Mouse (Mus musculus): ENCODE measurements around the gene P2rx4. TPM values are rescaled to one million over a fixed set of nuclear protein-coding genes. Genes with fewer than 3 reads are reported as not detected.
A peak's percentile ranks its signal among the peaks of the same experiment; 100 is the strongest.

Gene P2rx4
- total and polyA plus RNA-seq, 2 experiments = 43.2 to 59.5 TPM

DNA sequence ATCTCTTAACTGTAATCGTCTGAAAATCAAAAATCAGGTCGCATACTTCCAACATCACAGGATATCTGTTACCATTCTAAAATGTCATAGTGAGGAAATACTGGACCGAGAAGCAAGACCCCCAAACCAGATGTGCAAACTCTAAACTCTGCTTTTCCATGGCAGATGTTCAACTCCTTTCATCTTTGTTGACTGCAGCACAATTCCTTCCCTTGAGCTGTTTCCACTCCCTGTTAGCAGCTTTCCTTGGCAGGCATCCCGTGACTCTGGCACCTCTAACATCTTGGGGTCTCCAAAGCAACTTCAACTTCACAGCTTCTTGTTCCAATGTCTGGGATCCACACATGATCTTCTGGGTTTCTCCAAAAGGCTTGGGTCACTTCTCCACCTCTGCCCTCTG is 20.0 kb upstream of the P2rx4 start:
- H3K4me3 ChIP-seq (ENCODE audit: insufficient read depth, low read depth, low read length) = no peak overlapping the region
- H3K27ac ChIP-seq (replicated peaks; ENCODE audit: insufficient read depth, low read depth, low read length) = no peak overlapping the region
- H3K36me3 ChIP-seq (ENCODE audit: control insufficient read depth, insufficient read depth, low read length) = no peaks in the 10 kb centered on the region
- peaks cover 4% of the 10 kb centered on the region; the same call in 1 of the 2 replicates for H3K4me1 ChIP-seq (ENCODE audit: control insufficient read depth, insufficient read depth, low read length)
- no peaks in the 10 kb centered on the region for H3K27me3 ChIP-seq (ENCODE audit: control insufficient read depth, insufficient read depth, low read length)
- 67% methylated on average over 4 of the region's 4 CpGs for WGBS
- TF ChIP-seq POLR2A (IDR thresholded peaks at IDR 0.05; ENCODE audit: extremely low read depth, insufficient read depth, low read length) (no peak), CTCF (IDR thresholded peaks at IDR 0.05; ENCODE audit: low read depth, low read length) (no peak)
- no peak overlapping the region for H3K9ac ChIP-seq (ENCODE audit: low read depth, low read length)
- DNase-seq (ENCODE audit: extremely low read depth, low read depth, low spot score) = no peak
- H3K79me2 ChIP-seq (ENCODE audit: control insufficient read depth, insufficient read depth, low read length) = no peaks in the 10 kb centered on the region

DNA sequence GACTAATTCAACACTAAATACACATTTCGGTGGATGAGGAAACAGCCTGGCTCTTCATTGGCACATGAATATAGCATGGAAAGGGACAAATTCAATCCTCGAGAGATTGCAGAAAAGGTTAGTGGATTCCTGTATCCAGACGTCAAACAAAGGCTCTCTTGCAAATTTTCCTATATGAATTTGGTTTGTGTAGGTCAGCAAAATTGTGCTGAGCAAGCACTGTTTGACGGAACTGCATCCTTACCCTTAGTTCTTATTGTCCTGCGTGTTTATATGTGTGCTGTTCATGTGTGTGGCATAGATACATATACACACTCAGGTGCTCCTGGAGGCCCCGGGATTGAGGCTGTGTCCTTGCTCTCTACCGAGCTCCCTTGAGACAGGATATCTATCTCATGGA is 18.2 kb upstream of the P2rx4 start:
- H3K4me3 ChIP-seq (ENCODE audit: insufficient read depth, low read depth, low read length) = no peak overlapping the region
- peaks cover 10% of the 10 kb centered on the region for H3K4me1 ChIP-seq (ENCODE audit: control insufficient read depth, insufficient read depth, low read length)
- no peak for TF ChIP-seq CTCF (IDR thresholded peaks at IDR 0.05; ENCODE audit: low read depth, low read length)
- TF ChIP-seq POLR2A (IDR thresholded peaks at IDR 0.05; ENCODE audit: extremely low read depth, insufficient read depth, low read length) = no peak
- no peaks in the 10 kb centered on the region for H3K27me3 ChIP-seq (ENCODE audit: control insufficient read depth, insufficient read depth, low read length)
- H3K79me2 ChIP-seq (ENCODE audit: control insufficient read depth, insufficient read depth, low read length) = no peaks in the 10 kb centered on the region
- WGBS = 89% methylated on average over 7 of the region's 7 CpGs
- no peak overlapping the region for H3K27ac ChIP-seq (replicated peaks; ENCODE audit: insufficient read depth, low read depth, low read length)
- H3K36me3 ChIP-seq (ENCODE audit: control insufficient read depth, insufficient read depth, low read length) = no peaks in the 10 kb centered on the region
- no peak for DNase-seq (ENCODE audit: extremely low read depth, low read depth, low spot score)
- no peak overlapping the region for H3K9ac ChIP-seq (ENCODE audit: low read depth, low read length)

GRCm38 (mm10) chr5:122690486-122690885 is 16.9 kb upstream of the P2rx4 start:
- Histone ChIP-seq H3K4me3 (ENCODE audit: insufficient read depth, low read depth, low read length) (no peak overlapping the region), H3K4me1 (ENCODE audit: control insufficient read depth, insufficient read depth, low read length) (peaks cover 11% of the 10 kb centered on the region), H3K27ac (replicated peaks; ENCODE audit: insufficient read depth, low read depth, low read length) (peak overlapping the region; percentile 24; the same call in 1 of the 2 replicates), H3K79me2 (ENCODE audit: control insufficient read depth, insufficient read depth, low read length) (no peaks in the 10 kb centered on the region), H3K36me3 (ENCODE audit: control insufficient read depth, insufficient read depth, low read length) (no peaks in the 10 kb centered on the region), H3K27me3 (ENCODE audit: control insufficient read depth, insufficient read depth, low read length) (no peaks in the 10 kb centered on the region), H3K9ac (ENCODE audit: low read depth, low read length) (no peak overlapping the region)
- WGBS = 21% methylated on average over 6 of the region's 6 CpGs
- peak; percentile 96 for DNase-seq (ENCODE audit: extremely low read depth, low read depth, low spot score)
- TF ChIP-seq CTCF (IDR thresholded peaks at IDR 0.05; ENCODE audit: low read depth, low read length) (no peak), POLR2A (IDR thresholded peaks at IDR 0.05; ENCODE audit: extremely low read depth, insufficient read depth, low read length) (no peak)

DNA sequence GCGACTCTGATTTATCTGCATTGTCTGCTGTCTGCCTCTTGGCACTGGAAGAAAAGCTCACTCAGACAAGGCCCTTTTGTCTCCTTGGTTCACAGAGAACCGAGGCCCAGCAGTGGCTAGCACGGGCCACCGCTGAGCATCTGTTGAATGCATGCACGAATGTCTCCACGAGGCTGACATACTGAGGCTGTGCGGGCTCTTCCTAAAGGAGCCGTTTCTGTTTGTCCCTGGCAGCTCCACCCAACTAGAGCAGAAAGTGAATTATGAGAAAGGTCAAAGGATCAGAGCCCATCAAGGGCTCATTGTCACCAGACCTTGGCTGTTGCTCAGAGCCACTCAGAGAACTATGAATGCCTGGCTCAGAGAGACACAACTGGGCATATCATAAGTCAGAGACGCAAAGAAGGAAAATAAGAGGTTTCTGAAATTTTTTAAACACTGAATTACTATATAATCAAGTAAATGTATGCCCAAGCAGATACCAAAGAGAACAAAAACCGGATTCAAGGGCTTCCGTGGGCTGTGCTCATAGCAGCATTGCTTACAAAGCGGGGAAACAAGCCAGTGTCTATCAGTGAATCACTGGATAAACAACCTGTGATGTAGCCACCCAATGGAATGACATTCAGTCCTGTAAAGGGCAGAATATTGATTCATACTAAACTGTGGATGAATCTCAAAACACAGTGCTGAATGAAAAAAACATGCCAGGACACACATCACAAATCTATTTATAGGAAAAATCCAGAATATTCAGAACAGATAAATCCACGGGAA is 13.7 kb upstream of the P2rx4 start:
- Histone ChIP-seq H3K79me2 (ENCODE audit: control insufficient read depth, insufficient read depth, low read length) (no peaks in the 10 kb centered on the region), H3K27ac (replicated peaks; ENCODE audit: insufficient read depth, low read depth, low read length) (peak overlapping the region; percentile 86), H3K36me3 (ENCODE audit: control insufficient read depth, insufficient read depth, low read length) (no peaks in the 10 kb centered on the region), H3K9ac (ENCODE audit: low read depth, low read length) (peak overlapping the region; percentile 29; the same call in 1 of the 2 replicates), H3K4me3 (ENCODE audit: insufficient read depth, low read depth, low read length) (no peak overlapping the region), H3K4me1 (ENCODE audit: control insufficient read depth, insufficient read depth, low read length) (peaks cover 20% of the 10 kb centered on the region), H3K27me3 (ENCODE audit: control insufficient read depth, insufficient read depth, low read length) (no peaks in the 10 kb centered on the region)
- peak; percentile 84 for DNase-seq (ENCODE audit: extremely low read depth, low read depth, low spot score)
- TF ChIP-seq CTCF (IDR thresholded peaks at IDR 0.05; ENCODE audit: low read depth, low read length) = no peak
- TF ChIP-seq POLR2A (IDR thresholded peaks at IDR 0.05; ENCODE audit: extremely low read depth, insufficient read depth, low read length) = no peak
- 20% methylated on average over 13 of the region's 13 CpGs for WGBS

GRCm38 (mm10) chr5:122695516-122695915 is 11.8 kb upstream of the P2rx4 start:
- DNase-seq (ENCODE audit: extremely low read depth, low read depth, low spot score) = no peak
- TF ChIP-seq CTCF (IDR thresholded peaks at IDR 0.05; ENCODE audit: low read depth, low read length) = no peak
- TF ChIP-seq POLR2A (IDR thresholded peaks at IDR 0.05; ENCODE audit: extremely low read depth, insufficient read depth, low read length) = no peak
- H3K4me3 ChIP-seq (ENCODE audit: insufficient read depth, low read depth, low read length) = no peak overlapping the region
- no peaks in the 10 kb centered on the region for H3K36me3 ChIP-seq (ENCODE audit: control insufficient read depth, insufficient read depth, low read length)
- no peaks in the 10 kb centered on the region for H3K79me2 ChIP-seq (ENCODE audit: control insufficient read depth, insufficient read depth, low read length)
- H3K27ac ChIP-seq (replicated peaks; ENCODE audit: insufficient read depth, low read depth, low read length) = no peak overlapping the region
- 70% methylated on average over 8 of the region's 8 CpGs for WGBS
- H3K4me1 ChIP-seq (ENCODE audit: control insufficient read depth, insufficient read depth, low read length) = peaks cover 21% of the 10 kb centered on the region
- no peaks in the 10 kb centered on the region for H3K27me3 ChIP-seq (ENCODE audit: control insufficient read depth, insufficient read depth, low read length)
- H3K9ac ChIP-seq (ENCODE audit: low read depth, low read length) = no peak overlapping the region

All from liver, adult 2 months (tissue).